Mouse (Mus musculus): ENCODE results near the gene Col6a3. TPM values are rescaled to one million over a fixed set of nuclear protein-coding genes. Genes with fewer than 3 reads are reported as not detected.
A peak's percentile ranks its signal among the peaks of the same experiment; 100 is the strongest.

Col6a3 gene
- polyA plus RNA-seq, 1 experiment: 186 TPM

GRCm38 (mm10) chr1:90845206-90845605 lies 1.4 kb upstream of the Col6a3 start:
- Histone ChIP-seq H3K36me3 (ENCODE audit: control insufficient read depth, insufficient read depth) (no peaks in the 10 kb centered on the region), H3K4me3 (no peak overlapping the region), H3K4me2 (ENCODE audit: low read depth) (no peak overlapping the region), H3K79me2 (ENCODE audit: control insufficient read depth, insufficient read depth) (peaks cover 38% of the 10 kb centered on the region), H3K27me3 (ENCODE audit: control insufficient read depth, insufficient read depth, insufficient read length) (no peaks in the 10 kb centered on the region), H3ac (ENCODE audit: control insufficient read depth, insufficient read length) (no peak overlapping the region)
- TF ChIP-seq MYOD1 (IDR thresholded peaks at IDR 0.05; ENCODE audit: control insufficient read depth in 1 of 3, insufficient read length in 2 of 3, low read depth in 2 of 3): no peak
- no peak for TF ChIP-seq SRF (IDR thresholded peaks at IDR 0.05; ENCODE audit: control insufficient read depth, insufficient read length, low read depth)
- TF ChIP-seq POLR2AphosphoS2 (IDR thresholded peaks at IDR 0.05; ENCODE audit: insufficient read length, low read depth): no peak

GRCm38 (mm10) chr1:90842789-90843587 lies 783 bp downstream of the Col6a3 start:
- Histone ChIP-seq H3K79me2 (ENCODE audit: control insufficient read depth, insufficient read depth) (peaks cover 49% of the 10 kb centered on the region), H3K4me3 (peak overlapping the region; percentile 59), H3ac (ENCODE audit: control insufficient read depth, insufficient read length) (no peak overlapping the region), H3K27me3 (ENCODE audit: control insufficient read depth, insufficient read depth, insufficient read length) (no peaks in the 10 kb centered on the region), H3K4me2 (ENCODE audit: low read depth) (peak overlapping the region; percentile 91), H3K36me3 (ENCODE audit: control insufficient read depth, insufficient read depth) (no peaks in the 10 kb centered on the region)
- no peak for TF ChIP-seq POLR2AphosphoS2 (IDR thresholded peaks at IDR 0.05; ENCODE audit: insufficient read length, low read depth)
- no peak for TF ChIP-seq SRF (IDR thresholded peaks at IDR 0.05; ENCODE audit: control insufficient read depth, insufficient read length, low read depth)
- no peak for TF ChIP-seq CEBPB (IDR thresholded peaks at IDR 0.05; ENCODE audit: insufficient read depth, poor library complexity, severe bottlenecking)
- no peak for TF ChIP-seq USF1 (IDR thresholded peaks at IDR 0.05; ENCODE audit: low read depth)
- TF ChIP-seq MYOD1 (IDR thresholded peaks at IDR 0.05; ENCODE audit: control insufficient read depth in 1 of 3, insufficient read length in 2 of 3, low read depth in 2 of 3): no peak
- no peak for TF ChIP-seq MYOG (IDR thresholded peaks at IDR 0.05; ENCODE audit: control insufficient read depth in 1 of 3, insufficient read depth in 1 of 3, insufficient read length in 2 of 3, low read depth in 2 of 3)
- no peak for TF ChIP-seq E2F4 (IDR thresholded peaks at IDR 0.05; ENCODE audit: insufficient read depth)
- TF ChIP-seq TCF3 (IDR thresholded peaks at IDR 0.05; ENCODE audit: insufficient read length, low read depth): no peak
- no peak for TF ChIP-seq TCF12 (IDR thresholded peaks at IDR 0.05; ENCODE audit: insufficient read depth, poor library complexity, severe bottlenecking)
- TF ChIP-seq POLR2A (IDR thresholded peaks at IDR 0.05; ENCODE audit: insufficient read length, low read depth): no peak
- TF ChIP-seq REST (IDR thresholded peaks at IDR 0.05; ENCODE audit: insufficient read depth, insufficient read length): no peak
- TF ChIP-seq MAX (IDR thresholded peaks at IDR 0.05; ENCODE audit: low read depth): no peak

GRCm38 (mm10) chr1:90840250-90840649 lies 3.5 kb downstream of the Col6a3 start:
- Histone ChIP-seq H3K4me2 (ENCODE audit: low read depth) (peak overlapping the region; percentile 91), H3K79me2 (ENCODE audit: control insufficient read depth, insufficient read depth) (peaks cover 73% of the 10 kb centered on the region), H3K27me3 (ENCODE audit: control insufficient read depth, insufficient read depth, insufficient read length) (no peaks in the 10 kb centered on the region), H3K36me3 (ENCODE audit: control insufficient read depth, insufficient read depth) (no peaks in the 10 kb centered on the region), H3K4me3 (peak overlapping the region; percentile 59), H3ac (ENCODE audit: control insufficient read depth, insufficient read length) (no peak overlapping the region)
- TF ChIP-seq TCF12 (IDR thresholded peaks at IDR 0.05; ENCODE audit: insufficient read depth, poor library complexity, severe bottlenecking) (no peak), USF1 (IDR thresholded peaks at IDR 0.05; ENCODE audit: low read depth) (peak; percentile 17)

- Histone ChIP-seq H3K27me3 (ENCODE audit: control insufficient read depth, insufficient read depth, insufficient read length) (no peaks in the 10 kb centered on the region), H3K36me3 (ENCODE audit: control insufficient read depth, insufficient read depth) (no peaks in the 10 kb centered on the region), H3K4me2 (ENCODE audit: low read depth) (peak overlapping the region; percentile 91), H3ac (ENCODE audit: control insufficient read depth, insufficient read length) (no peak overlapping the region), H3K4me3 (peak overlapping the region; percentile 5), H3K79me2 (ENCODE audit: control insufficient read depth, insufficient read depth) (peaks cover 77% of the 10 kb centered on the region)
- TF ChIP-seq MYOD1 (IDR thresholded peaks at IDR 0.05; ENCODE audit: control insufficient read depth in 1 of 3, insufficient read length in 2 of 3, low read depth in 2 of 3) (peak in 1 of 3 experiments; percentile 14), E2F4 (IDR thresholded peaks at IDR 0.05; ENCODE audit: insufficient read depth) (no peak), SRF (IDR thresholded peaks at IDR 0.05; ENCODE audit: control insufficient read depth, insufficient read length, low read depth) (no peak), USF1 (IDR thresholded peaks at IDR 0.05; ENCODE audit: low read depth) (no peak), POLR2AphosphoS2 (IDR thresholded peaks at IDR 0.05; ENCODE audit: insufficient read length, low read depth) (no peak), POLR2A (IDR thresholded peaks at IDR 0.05; ENCODE audit: insufficient read length, low read depth) (no peak)
Measured at GRCm38 (mm10) chr1:90838657-90839056, 5.1 kb downstream of the Col6a3 start.

- Histone ChIP-seq H3K4me2 (ENCODE audit: low read depth) (peak overlapping the region; percentile 91), H3K4me3 (peak overlapping the region; percentile 5), H3K36me3 (ENCODE audit: control insufficient read depth, insufficient read depth) (no peaks in the 10 kb centered on the region), H3K79me2 (ENCODE audit: control insufficient read depth, insufficient read depth) (peaks cover 77% of the 10 kb centered on the region), H3ac (ENCODE audit: control insufficient read depth, insufficient read length) (no peak overlapping the region), H3K27me3 (ENCODE audit: control insufficient read depth, insufficient read depth, insufficient read length) (no peaks in the 10 kb centered on the region)
- 0 out of 2 replicates have a peak, but pooled peaks have one; percentile 49 for TF ChIP-seq CEBPB (IDR thresholded peaks at IDR 0.05; ENCODE audit: insufficient read depth, poor library complexity, severe bottlenecking)
- no peak for TF ChIP-seq E2F4 (IDR thresholded peaks at IDR 0.05; ENCODE audit: insufficient read depth)
- peak in 1 of 3 experiments; percentile 7 for TF ChIP-seq MYOD1 (IDR thresholded peaks at IDR 0.05; ENCODE audit: control insufficient read depth in 1 of 3, insufficient read length in 2 of 3, low read depth in 2 of 3)
- TF ChIP-seq POLR2AphosphoS2 (IDR thresholded peaks at IDR 0.05; ENCODE audit: insufficient read length, low read depth): peak; percentile 31
- no peak for TF ChIP-seq TCF3 (IDR thresholded peaks at IDR 0.05; ENCODE audit: insufficient read length, low read depth)
- TF ChIP-seq POLR2A (IDR thresholded peaks at IDR 0.05; ENCODE audit: insufficient read length, low read depth): peak; percentile 37
Measured at GRCm38 (mm10) chr1:90838221-90838620, 5.5 kb downstream of the Col6a3 start.

Data from myocyte (in vitro differentiated cells).